Mouse (Mus musculus) embryonic facial prominence, embryonic 11.5 days (tissue): Measurements from ENCODE around the gene Slc5a6. TPM values are rescaled to one million over a fixed set of nuclear protein-coding genes. Genes with fewer than 3 reads are reported as not detected.

Experiments used
- ATAC-seq: fragments of 200-750 bp; cut with Nextera tagmentation; replicated peaks from 2 replicates; pipeline ENCODE4 v1.8.0; 2017; ENCODE audit warnings: low read depth; ENCODE audit not compliant: insufficient number of reproducible peaks, low FRiP score, low TSS enrichment
- DNase-seq: peaks from one replicate; pipeline ENCODE4 v3.0.0-alpha.2; 2015; ENCODE audit warnings: low spot score
- H3K27ac ChIP-seq: fragments of 300-500 bp; sonication (generic); replicated peaks from 2 replicates; pipeline ENCODE4 v1.5.1; 2014; ENCODE audit warnings: mild to moderate bottlenecking, low read depth, low read length, control low read depth
- H3K27me3 ChIP-seq: fragments of 300-500 bp; sonication (generic); 2 replicates; pipeline ENCODE4 v1.6.1; 2014; ENCODE audit warnings: mild to moderate bottlenecking, low read length, moderate library complexity, mixed read lengths; ENCODE audit not compliant: control insufficient read depth, insufficient read depth
- H3K36me3 ChIP-seq: fragments of 300-500 bp; sonication (generic); replicated peaks from 2 replicates; pipeline ENCODE4 v1.6.1; 2014; ENCODE audit warnings: low read depth, mild to moderate bottlenecking, low read length, moderate library complexity, mixed read lengths; ENCODE audit not compliant: control insufficient read depth, insufficient read depth
- H3K4me1 ChIP-seq: fragments of 300-500 bp; sonication (generic); 2 replicates; pipeline ENCODE4 v1.6.1; 2014; ENCODE audit warnings: low read length, mixed read lengths; ENCODE audit not compliant: control insufficient read depth, insufficient read depth
- H3K4me2 ChIP-seq: fragments of 300-500 bp; sonication (generic); 2 replicates; pipeline ENCODE4 v1.6.1; 2014; ENCODE audit warnings: low read depth, mild to moderate bottlenecking, control low read depth, low read length, moderate library complexity
- H3K4me3 ChIP-seq: fragments of 300-500 bp; sonication (generic); 2 replicates; pipeline ENCODE4 v1.5.1; 2014; ENCODE audit warnings: low read depth, low read length, control low read depth
- H3K9ac ChIP-seq: fragments of 300-500 bp; sonication (generic); replicated peaks from 2 replicates; pipeline ENCODE4 v1.6.1; 2014; ENCODE audit warnings: mild to moderate bottlenecking, control low read depth, low read length
- H3K9me3 ChIP-seq: fragments of 300-500 bp; sonication (generic); replicated peaks from 2 replicates; pipeline ENCODE4 v1.6.1; 2016; ENCODE audit warnings: mild to moderate bottlenecking, low read length, inconsistent platforms, mixed read lengths; ENCODE audit not compliant: control insufficient read depth
- WGBS: fragments of 180-500 bp; shearing (Covaris S2); extraction: QIAGEN DNeasy Blood & Tissue Kit; methylation state at CpG from one replicate; pipeline ENCODE4 v1.1.7; 2014; 5-methylcytosine and 5-hydroxymethylcytosine counted together
- polyA plus RNA-seq: library from polyadenylated mRNA; unstranded; fragments of >200 nt; fragmentation: Nextera tagmentation; extraction: Ambion mirVana; gene quantifications from 2 replicates; pipeline ENCODE4 v1.2.1, GENCODE M21; 2014

Slc5a6 gene
- polyA plus RNA-seq, 1 experiment from 2014 or later: 6.6 TPM

DNA sequence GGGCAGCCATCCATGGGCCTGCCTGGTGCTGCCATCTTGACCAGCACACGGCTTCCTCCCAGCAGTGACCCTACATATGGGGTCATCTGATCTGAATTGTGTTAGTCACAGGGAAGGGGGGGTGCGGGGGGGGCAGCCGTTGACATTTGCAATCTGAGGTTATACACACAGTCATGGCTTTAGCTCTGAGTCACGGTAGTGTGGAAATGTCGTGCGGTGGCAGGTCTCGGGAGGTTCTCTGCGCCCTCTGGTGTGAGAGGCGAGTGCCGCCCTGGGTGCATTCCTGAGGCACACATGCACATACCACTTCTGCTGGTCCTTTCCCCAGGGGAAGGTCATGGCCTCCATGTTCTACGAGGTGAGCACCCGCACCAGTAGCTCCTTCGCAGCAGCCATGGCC, 27.6 kb upstream of the Slc5a6 start:
- ATAC-seq: no peak
- Histone ChIP-seq H3K27me3 (no peaks in the 10 kb centered on the region), H3K27ac (no peak overlapping the region), H3K4me2 (no peak overlapping the region), H3K4me3 (no peak overlapping the region), H3K9ac (no peak overlapping the region), H3K36me3 (peaks cover 16% of the 10 kb centered on the region), H3K4me1 (no peaks in the 10 kb centered on the region), H3K9me3 (no peaks in the 10 kb centered on the region)
- DNase-seq: no peak
- WGBS: 81% methylated on average over 13 of the region's 13 CpGs

DNA sequence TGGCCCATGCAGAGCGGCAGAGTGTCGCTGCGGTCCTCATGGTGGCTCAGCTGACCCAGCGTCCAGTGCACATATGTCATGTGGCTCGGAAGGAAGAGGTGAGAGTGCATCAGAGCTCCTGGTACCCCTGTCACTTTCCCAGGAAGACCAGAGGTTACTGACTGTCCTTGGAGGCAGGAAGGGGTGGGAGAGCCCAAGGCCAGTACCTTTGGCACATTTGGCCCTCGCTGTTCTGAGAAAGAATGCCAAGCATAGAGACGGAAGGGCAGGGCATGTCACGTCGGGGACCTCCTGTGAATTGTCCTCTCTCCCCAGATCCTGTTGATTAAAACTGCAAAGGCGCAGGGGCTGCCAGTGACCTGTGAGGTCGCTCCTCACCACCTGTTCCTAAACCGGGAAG, 24.5 kb upstream of the Slc5a6 start:
- DNase-seq: no peak
- Histone ChIP-seq H3K9me3 (no peaks in the 10 kb centered on the region), H3K4me1 (no peaks in the 10 kb centered on the region), H3K27ac (no peak overlapping the region), H3K36me3 (peaks cover 23% of the 10 kb centered on the region), H3K4me3 (no peak overlapping the region), H3K9ac (no peak overlapping the region), H3K4me2 (no peak overlapping the region), H3K27me3 (no peaks in the 10 kb centered on the region)
- no peak for ATAC-seq
- WGBS: 90% methylated on average over 12 of the region's 12 CpGs

DNA sequence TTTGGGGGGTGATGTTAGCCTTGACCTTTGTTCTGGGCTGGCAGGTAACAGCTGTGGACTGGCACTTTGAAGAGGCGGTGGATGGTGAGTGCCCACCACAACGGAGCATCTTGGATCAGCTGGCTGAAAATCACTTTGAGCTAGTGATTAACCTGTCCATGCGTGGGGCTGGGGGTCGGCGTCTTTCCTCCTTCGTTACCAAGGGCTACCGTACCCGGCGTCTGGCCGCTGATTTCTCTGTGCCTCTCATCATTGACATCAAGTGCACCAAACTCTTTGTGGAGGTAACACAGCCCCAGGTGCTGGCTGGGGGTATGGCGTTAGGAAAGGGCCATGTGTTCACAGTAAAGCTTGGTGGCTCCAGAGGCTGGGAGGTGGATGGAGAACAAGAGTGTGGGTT, 23.1 kb upstream of the Slc5a6 start:
- Histone ChIP-seq H3K27ac (no peak overlapping the region), H3K4me2 (no peak overlapping the region), H3K4me1 (no peaks in the 10 kb centered on the region), H3K36me3 (peaks cover 20% of the 10 kb centered on the region), H3K27me3 (no peaks in the 10 kb centered on the region), H3K9ac (no peak overlapping the region), H3K9me3 (no peaks in the 10 kb centered on the region), H3K4me3 (no peak overlapping the region)
- DNase-seq: no peak
- 96% methylated on average over 11 of the region's 11 CpGs for WGBS
- ATAC-seq: no peak

- no peak overlapping the region for H3K4me2 ChIP-seq
- H3K27me3 ChIP-seq: no peaks in the 10 kb centered on the region
- no peak overlapping the region for H3K4me3 ChIP-seq
- H3K9ac ChIP-seq: no peak overlapping the region
- WGBS: 83% methylated on average over 2 of the region's 2 CpGs
- ATAC-seq: no peak
- H3K4me1 ChIP-seq: no peaks in the 10 kb centered on the region
- no peak for DNase-seq
- H3K9me3 ChIP-seq: no peaks in the 10 kb centered on the region
- H3K36me3 ChIP-seq: peaks cover 19% of the 10 kb centered on the region
- H3K27ac ChIP-seq: no peak overlapping the region
These were observed 22.3 kb upstream of the Slc5a6 start for GRCm38 (mm10) chr5:31071059-31071458.

DNA sequence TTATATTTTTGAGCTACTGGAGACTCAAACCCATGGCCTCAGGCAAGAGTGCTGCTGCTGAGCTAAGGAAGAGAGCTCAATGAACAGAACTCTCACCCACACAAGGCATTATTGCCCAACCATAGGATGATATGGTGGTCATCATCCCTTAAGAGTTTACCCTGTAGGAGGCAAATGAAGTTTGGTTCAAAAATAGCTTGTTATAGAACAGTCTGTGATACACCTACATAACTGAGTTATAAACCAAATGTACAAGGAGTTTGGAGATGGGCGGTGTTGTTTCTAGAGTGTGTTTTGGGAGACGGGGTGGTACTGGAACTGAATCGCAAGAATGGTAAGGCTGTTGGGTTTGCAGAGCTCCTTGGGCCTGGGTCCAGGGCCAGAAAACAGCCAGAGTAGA, 21.1 kb upstream of the Slc5a6 start:
- H3K36me3 ChIP-seq: peaks cover 14% of the 10 kb centered on the region
- H3K4me1 ChIP-seq: no peaks in the 10 kb centered on the region
- no peaks in the 10 kb centered on the region for H3K27me3 ChIP-seq
- DNase-seq (no peak), ATAC-seq (no peak)
- H3K4me2 ChIP-seq: no peak overlapping the region
- no peaks in the 10 kb centered on the region for H3K9me3 ChIP-seq
- H3K9ac ChIP-seq: no peak overlapping the region
- no peak overlapping the region for H3K4me3 ChIP-seq
- WGBS: 91% methylated on average over 3 of the region's 3 CpGs
- H3K27ac ChIP-seq: no peak overlapping the region

- no peak for ATAC-seq
These were observed 6.8 kb upstream of the Slc5a6 start for GRCm38 (mm10) chr5:31055216-31056140.

DNA sequence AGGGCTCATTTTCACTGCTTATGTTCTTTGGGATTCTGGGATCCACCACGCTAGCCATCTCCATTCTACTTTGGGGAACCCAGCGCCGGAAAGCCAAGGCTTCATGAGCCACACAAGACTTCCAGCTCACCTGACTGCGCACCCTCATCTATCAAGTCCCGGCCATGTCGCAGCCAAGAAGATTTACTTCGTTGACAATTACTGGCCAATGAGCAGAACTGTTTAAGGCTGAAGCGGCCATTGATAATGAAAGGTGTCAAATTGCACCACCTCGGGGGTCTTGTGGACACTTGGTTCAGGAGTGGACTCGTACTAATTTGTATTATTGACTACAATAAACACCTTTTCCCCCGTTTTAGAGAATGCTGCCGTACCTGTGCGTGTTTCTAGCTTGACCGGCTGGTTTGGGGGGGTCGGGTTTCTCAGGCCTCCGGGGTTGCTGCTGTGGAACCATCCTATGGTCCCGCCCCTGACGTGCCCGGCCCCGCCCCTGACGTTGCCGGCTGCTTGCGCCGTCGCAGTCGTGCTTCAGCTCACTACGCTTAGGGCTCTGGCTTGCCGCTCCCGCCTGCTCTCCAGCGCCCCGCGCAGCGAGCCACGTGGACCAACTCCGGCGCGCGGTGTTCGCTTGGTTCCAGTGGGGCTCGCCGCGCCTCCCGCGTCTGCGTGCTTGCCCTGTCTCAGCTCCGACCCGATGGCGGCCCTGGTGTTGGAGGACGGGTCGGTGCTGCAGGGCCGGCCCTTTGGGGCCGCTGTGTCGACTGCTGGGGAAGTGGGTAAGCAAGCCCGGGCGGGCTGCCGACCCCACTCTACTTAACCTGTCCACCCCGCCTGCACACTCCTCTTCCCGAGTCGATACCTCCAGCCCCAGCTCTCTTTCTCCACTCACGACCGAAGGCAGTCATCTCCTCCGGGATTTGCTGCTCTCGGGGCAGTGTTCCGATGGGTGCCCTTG, 5.8 kb upstream of the Slc5a6 start, which contains the start of gene Cad:
TSS of gene Cad (plus strand) at position 520 of the 955 bp plus-strand sequence.
- H3K4me1 ChIP-seq: no peaks in the 10 kb centered on the region
- H3K9me3 ChIP-seq: no peaks in the 10 kb centered on the region
- H3K4me3 ChIP-seq: peak within 1 kb of the TSS; percentile 65
- H3K27me3 ChIP-seq: no peaks in the 10 kb centered on the region
- WGBS: under 1% methylated on average over 63 of the region's 64 CpGs
- no peaks in the 10 kb centered on the region for H3K36me3 ChIP-seq
- H3K9ac ChIP-seq: peak within 1 kb of the TSS; percentile 87
- peak within 1 kb of the TSS; percentile 90 for H3K4me2 ChIP-seq
- DNase-seq (peak; percentile 97), ATAC-seq (peak; percentile 98)
- H3K27ac ChIP-seq: peak within 1 kb of the TSS; percentile 52

More at GRCm38 (mm10) chr5:31055216-31056140, 6.8 kb upstream of the Slc5a6 start:
- Histone ChIP-seq H3K27ac (peak overlapping the region; percentile 52), H3K27me3 (no peaks in the 10 kb centered on the region), H3K9ac (peak overlapping the region; percentile 87), H3K9me3 (no peaks in the 10 kb centered on the region), H3K4me3 (peak overlapping the region; percentile 65), H3K4me1 (no peaks in the 10 kb centered on the region), H3K36me3 (no peaks in the 10 kb centered on the region), H3K4me2 (peak overlapping the region; percentile 90)
- DNase-seq: peak; percentile 15
- 16% methylated on average over 19 of the region's 19 CpGs for WGBS
